In the genomic region with DNA sequence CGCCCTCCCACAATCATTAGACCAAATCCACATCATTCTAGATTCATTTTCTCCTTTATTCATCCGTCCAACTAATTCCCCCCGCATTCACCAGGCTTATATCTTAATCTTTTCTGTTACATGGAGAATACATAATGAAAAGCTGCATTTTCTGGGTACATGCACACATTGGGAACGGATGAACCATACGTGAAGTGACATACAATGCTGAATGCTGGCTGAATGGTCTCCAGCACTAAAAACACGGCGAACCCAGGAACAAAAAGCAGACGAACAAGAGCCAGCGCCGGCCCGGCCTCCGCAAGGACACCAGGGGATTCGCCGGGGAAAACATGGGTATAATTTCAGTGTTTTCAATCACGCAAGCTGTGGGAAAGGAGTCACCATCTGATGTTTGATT, we compare ENCODE assay signal across 29 mouse cellular contexts. TPM values are rescaled to one million over a fixed set of nuclear protein-coding genes. Genes with fewer than 3 reads are reported as not detected.
DNase-seq lines count a peak whose midpoint lies in the region; ATAC-seq and TF ChIP-seq lines count a peak whose summit lies in the region.
"Had no signal": no experiment of that assay in that cellular context is flagged by ENCODE, and none has a peak within 500 bp of the region (broad histone marks: within the 10 kb centered on the region; RNA-seq: fewer than 3 reads in every experiment).

No protein-coding gene starts in this region.

- H3K9me3 ChIP-seq in forebrain, embryonic 10.5 days = no peaks in the 10 kb centered on the region
- no peaks in the 10 kb centered on the region for H3K9me3 ChIP-seq in forebrain, postnatal 0 days (ENCODE audit: low read length)
- no peaks in the 10 kb centered on the region for H3K9me3 ChIP-seq in forebrain, embryonic 13.5 days (replicated peaks)
- H3K9me3 ChIP-seq in midbrain, embryonic 14.5 days (ENCODE audit: control insufficient read depth, low read length) = no peaks in the 10 kb centered on the region
- no peaks in the 10 kb centered on the region for H3K9me3 ChIP-seq in stomach, postnatal 0 days (ENCODE audit: control insufficient read depth, low read length)
- H3K9me3 ChIP-seq: embryonic facial prominence, embryonic 12.5 days; heart, embryonic 13.5 days; intestine, embryonic 15.5 days; limb, embryonic 13.5 days; midbrain, embryonic 12.5 days had no signal

- H3K27me3 ChIP-seq in forebrain, embryonic 10.5 days (ENCODE audit: poor library complexity, severe bottlenecking) = peaks cover 94% of the 10 kb centered on the region
- peaks cover 38% of the 10 kb centered on the region for H3K27me3 ChIP-seq in forebrain, postnatal 0 days (ENCODE audit: insufficient read depth, low read length)
- H3K27me3 ChIP-seq in forebrain, embryonic 13.5 days = peaks cover 61% of the 10 kb centered on the region
- peaks cover 58% of the 10 kb centered on the region for H3K27me3 ChIP-seq in midbrain, embryonic 14.5 days (ENCODE audit: control insufficient read depth, insufficient read depth, low read length)
- no peaks in the 10 kb centered on the region for H3K27me3 ChIP-seq in stomach, postnatal 0 days (ENCODE audit: control insufficient read depth, insufficient read depth, low read length)
- H3K27me3 ChIP-seq: heart, embryonic 13.5 days had no signal

- H3K4me1 ChIP-seq in forebrain, embryonic 10.5 days = peaks cover 79% of the 10 kb centered on the region
- H3K4me1 ChIP-seq in forebrain, postnatal 0 days (ENCODE audit: insufficient read depth) = no peaks in the 10 kb centered on the region
- H3K4me1 ChIP-seq in forebrain, embryonic 13.5 days = peaks cover 69% of the 10 kb centered on the region
- peaks cover 15% of the 10 kb centered on the region; the same call in 1 of the 2 replicates for H3K4me1 ChIP-seq in midbrain, embryonic 14.5 days (ENCODE audit: control insufficient read depth, insufficient read depth, low read length)
- H3K4me1 ChIP-seq in stomach, postnatal 0 days (replicated peaks; ENCODE audit: control insufficient read depth, insufficient read depth) = no peaks in the 10 kb centered on the region
- H3K4me1 ChIP-seq: intestine, embryonic 15.5 days had no signal

- no peak for TF ChIP-seq CTCF in forebrain, postnatal 0 days (IDR thresholded peaks at IDR 0.05; ENCODE audit: low read depth)
- no peak for TF ChIP-seq CTCF in stomach, postnatal 0 days (IDR thresholded peaks at IDR 0.05; ENCODE audit: low read depth)

- H3K27ac ChIP-seq in forebrain, embryonic 10.5 days = peak overlapping the region; percentile 83
- no peak overlapping the region for H3K27ac ChIP-seq in forebrain, postnatal 0 days (ENCODE audit: low read depth, low read length)
- peak overlapping the region; percentile 37 for H3K27ac ChIP-seq in forebrain, embryonic 13.5 days
- H3K27ac ChIP-seq in midbrain, embryonic 14.5 days (replicated peaks; ENCODE audit: low read depth, low read length) = no peak overlapping the region
- no peak overlapping the region for H3K27ac ChIP-seq in stomach, postnatal 0 days (replicated peaks)
- H3K27ac ChIP-seq: embryonic facial prominence, embryonic 12.5 days; heart, embryonic 13.5 days; intestine, embryonic 15.5 days; limb, embryonic 13.5 days; liver, embryonic 14.5 days; macrophage had no signal

- H3K4me2 ChIP-seq in forebrain, postnatal 0 days (ENCODE audit: low read depth) = no peak overlapping the region
- peak overlapping the region; percentile 35 for H3K4me2 ChIP-seq in forebrain, embryonic 13.5 days
- H3K4me2 ChIP-seq in midbrain, embryonic 14.5 days (ENCODE audit: low read length) = no peak overlapping the region
- no peak overlapping the region for H3K4me2 ChIP-seq in stomach, postnatal 0 days (replicated peaks; ENCODE audit: low read depth)
- H3K4me2 ChIP-seq: embryonic facial prominence, embryonic 12.5 days; heart, embryonic 13.5 days; intestine, embryonic 15.5 days; limb, embryonic 13.5 days; midbrain, embryonic 12.5 days had no signal

- no peak overlapping the region for H3K9ac ChIP-seq in forebrain, postnatal 0 days
- no peak overlapping the region for H3K9ac ChIP-seq in forebrain, embryonic 13.5 days
- H3K9ac ChIP-seq in midbrain, embryonic 14.5 days (replicated peaks; ENCODE audit: low read length) = no peak overlapping the region
- no peak overlapping the region for H3K9ac ChIP-seq in stomach, postnatal 0 days (ENCODE audit: low read length)
- H3K9ac ChIP-seq: embryonic facial prominence, embryonic 12.5 days; heart, embryonic 13.5 days; intestine, embryonic 15.5 days; limb, embryonic 13.5 days; liver, embryonic 14.5 days had no signal

- peak overlapping the region; percentile 24; the same call in 1 of the 2 replicates for H3K4me3 ChIP-seq in forebrain, embryonic 10.5 days
- no peak overlapping the region for H3K4me3 ChIP-seq in forebrain, postnatal 0 days (ENCODE audit: low read depth, low read length)
- H3K4me3 ChIP-seq in forebrain, embryonic 13.5 days = no peak overlapping the region
- no peak overlapping the region for H3K4me3 ChIP-seq in midbrain, embryonic 14.5 days (replicated peaks; ENCODE audit: low read depth, low read length)
- H3K4me3 ChIP-seq in stomach, postnatal 0 days (ENCODE audit: low read depth, low read length) = no peak overlapping the region
- H3K4me3 ChIP-seq: embryonic facial prominence, embryonic 12.5 days; heart, embryonic 13.5 days; intestine, embryonic 15.5 days; limb, embryonic 13.5 days; midbrain, embryonic 12.5 days had no signal

- DNase-seq in forebrain, embryonic 10.5 days (ENCODE audit: extremely low spot score, low spot score) = peak; percentile 66
- DNase-seq in forebrain, postnatal 0 days = no peak
- peak; percentile 71 for DNase-seq in embryo, embryonic 10.5 days (ENCODE audit: low spot score)
- peak; percentile 55 for DNase-seq in midbrain, embryonic 14.5 days
- DNase-seq in kidney, adult 18-20 months = no peak
- no peak for DNase-seq in stomach, postnatal 0 days (ENCODE audit: low spot score)
- no peak for DNase-seq in heart, postnatal 14 days
- DNase-seq: adrenal gland, postnatal 10 days; cerebellum, adult 11-12 months; cerebellum, postnatal 25 days; gastrocnemius, postnatal 14 days; heart, adult 18-20 months; heart, postnatal 36 days; right cerebral cortex, adult 18-20 months; thymus, postnatal 4 days had no signal

- H3K36me3 ChIP-seq in forebrain, embryonic 10.5 days (replicated peaks) = no peaks in the 10 kb centered on the region
- no peaks in the 10 kb centered on the region for H3K36me3 ChIP-seq in forebrain, postnatal 0 days (ENCODE audit: insufficient read depth)
- H3K36me3 ChIP-seq in forebrain, embryonic 13.5 days (ENCODE audit: poor library complexity, severe bottlenecking) = no peaks in the 10 kb centered on the region
- H3K36me3 ChIP-seq in midbrain, embryonic 14.5 days (ENCODE audit: control insufficient read depth, insufficient read depth, low read length) = no peaks in the 10 kb centered on the region
- H3K36me3 ChIP-seq in stomach, postnatal 0 days (ENCODE audit: control insufficient read depth, insufficient read depth, low read length) = no peaks in the 10 kb centered on the region
- H3K36me3 ChIP-seq: embryonic facial prominence, embryonic 12.5 days; heart, embryonic 13.5 days; intestine, embryonic 15.5 days; limb, embryonic 13.5 days; midbrain, embryonic 12.5 days had no signal

- WGBS in forebrain, embryonic 10.5 days = 27% methylated on average over 15 of the region's 15 CpGs
- 8% methylated on average over 15 of the region's 15 CpGs for WGBS in forebrain, postnatal 0 days
- 6% methylated on average over 15 of the region's 15 CpGs for WGBS in forebrain, embryonic 13.5 days
- WGBS in midbrain, embryonic 14.5 days = 12% methylated on average over 15 of the region's 15 CpGs
- 79% methylated on average over 15 of the region's 15 CpGs for WGBS in stomach, postnatal 0 days

- intact Hi-C loops in heart, postnatal 14 days (cut with DNase I) = no loop called here

- TF ChIP-seq EP300 in stomach, postnatal 0 days (optimal IDR thresholded peaks at IDR 0.05) = no peak

- no peak; the same call in 1 of the 2 replicates for ATAC-seq in forebrain, postnatal 0 days
- ATAC-seq in forebrain, embryonic 13.5 days = peak; percentile 22
- ATAC-seq in midbrain, embryonic 14.5 days (ENCODE audit: low FRiP score, low TSS enrichment) = no peak
- ATAC-seq in stomach, postnatal 0 days (ENCODE audit: low FRiP score, low TSS enrichment) = no peak
- ATAC-seq: intestine, embryonic 15.5 days; Patski had no signal

RNA-seq across cellular contexts. Expression of a gene that starts 52.0 kb away (rescaled TPM):
- 10.5 and 11.2 TPM in 2 replicates for polyA plus RNA-seq in forebrain, embryonic 10.5 days (2016; fragmentation: Nextera tagmentation; extraction: Ambion mirVana)
- total RNA-seq in forebrain, postnatal 0 days (2014; rRNA removed) = 32.8 and 41.0 TPM in 2 replicates
- 11.6 and 14.7 TPM in 2 replicates for polyA plus RNA-seq in forebrain, postnatal 0 days (2015; fragmentation: Nextera tagmentation; extraction: Ambion mirVana)
- 6.3 and 8.4 TPM in 2 replicates for polyA plus RNA-seq in forebrain, embryonic 13.5 days (2015; fragmentation: Nextera tagmentation; extraction: Ambion mirVana)
- polyA plus RNA-seq in midbrain, embryonic 14.5 days (2014; fragmentation: Nextera tagmentation; extraction: Ambion mirVana) = 5.6 and 7.8 TPM in 2 replicates
- not detected in 2 replicates for polyA plus RNA-seq in stomach, postnatal 0 days (2015; fragmentation: Nextera tagmentation; extraction: Ambion mirVana)
- total RNA-seq in heart, postnatal 14 days (2021) = not detected
- total RNA-seq: adrenal gland, postnatal 10 days; gastrocnemius, postnatal 14 days; heart, adult 18-20 months; heart, postnatal 36 days had no signal
- polyA plus RNA-seq: heart, embryonic 13.5 days; intestine, embryonic 15.5 days; kidney, embryonic 16.5 days; large intestine, adult 2 months; limb, embryonic 13.5 days; liver, embryonic 14.5 days; lung, embryonic 16.5 days; macrophage; Patski; small intestine, adult 2 months; testis, adult 2 months had no signal

Comparison
In these comparisons a context has a peak if more than half of its experiments do, and no peak if none do; other contexts are left out.
1. DNase-seq: peak in forebrain, embryonic 10.5 days (single experiment), embryo, embryonic 10.5 days (single experiment) and midbrain, embryonic 14.5 days (single experiment); none in forebrain, postnatal 0 days (single experiment), kidney, adult 18-20 months (single experiment), stomach, postnatal 0 days (single experiment) and heart, postnatal 14 days (0 of 2).
2. H3K27ac ChIP-seq: peak in forebrain, embryonic 10.5 days (single experiment) and forebrain, embryonic 13.5 days (single experiment); none in forebrain, postnatal 0 days (single experiment), midbrain, embryonic 14.5 days (single experiment) and stomach, postnatal 0 days (single experiment).